Mouse (Mus musculus) lung, postnatal 0 days (tissue): Measurements from ENCODE around the gene Tgfa. TPM values are rescaled to one million over a fixed set of nuclear protein-coding genes. Genes with fewer than 3 reads are reported as not detected.

Experiments
- ATAC-seq: fragments of 200-750 bp; cut with Nextera tagmentation; 2 replicates; pipeline ENCODE4 v1.8.0; 2017; ENCODE audit warnings: moderate library complexity
- DNase-seq: peaks from one replicate; pipeline ENCODE4 v3.0.0-alpha.2; 2016; ENCODE audit warnings: low spot score
- H3K27ac ChIP-seq: fragments of 300-500 bp; sonication (generic); 2 replicates; pipeline ENCODE4 v1.5.1; 2014; ENCODE audit warnings: antibody characterized with exemption, mild to moderate bottlenecking, low read length, mixed read lengths
- H3K27me3 ChIP-seq: fragments of 300-500 bp; sonication (generic); replicated peaks from 2 replicates; pipeline ENCODE4 v1.6.1; 2014; ENCODE audit warnings: low read length, mixed read lengths; ENCODE audit not compliant: insufficient read depth
- H3K36me3 ChIP-seq: fragments of 300-500 bp; sonication (generic); 2 replicates; pipeline ENCODE4 v1.6.1; 2014; ENCODE audit warnings: low read length, mixed read lengths; ENCODE audit not compliant: insufficient read depth
- H3K4me1 ChIP-seq: fragments of 300-500 bp; sonication (generic); 2 replicates; pipeline ENCODE4 v1.6.1; 2014; ENCODE audit warnings: antibody characterized with exemption, low read depth, low read length, mixed read lengths; ENCODE audit not compliant: insufficient read depth
- H3K4me2 ChIP-seq: fragments of 300-500 bp; sonication (generic); replicated peaks from 2 replicates; pipeline ENCODE4 v1.6.1; 2014; ENCODE audit warnings: low read depth, mild to moderate bottlenecking, low read length, moderate library complexity, mixed read lengths
- H3K4me3 ChIP-seq: fragments of 300-500 bp; sonication (generic); 2 replicates; pipeline ENCODE4 v1.5.1; 2014; ENCODE audit warnings: low read depth, low read length
- H3K9ac ChIP-seq: fragments of 300-500 bp; sonication (generic); replicated peaks from 2 replicates; pipeline ENCODE4 v1.6.1; 2014; ENCODE audit warnings: low read depth, mild to moderate bottlenecking
- H3K9me3 ChIP-seq: fragments of 300-500 bp; sonication (generic); 2 replicates; pipeline ENCODE4 v1.6.1; 2016; ENCODE audit warnings: low read length, mixed read lengths
- CTCF ChIP-seq: IDR thresholded peaks from 2 replicates; pipeline ENCODE4 v1.5.1; 2016; ENCODE audit warnings: antibody characterized with exemption, mild to moderate bottlenecking
- EP300 ChIP-seq: IDR thresholded peaks from 2 replicates; pipeline ENCODE4 v1.6.1; 2016; ENCODE audit warnings: antibody characterized with exemption, mild to moderate bottlenecking, control low read depth
- WGBS: fragments of 180-500 bp; shearing (Covaris S2); extraction: QIAGEN DNeasy Blood & Tissue Kit; methylation state at CpG from one replicate; pipeline ENCODE4 v1.1.7; 2014; 5-methylcytosine and 5-hydroxymethylcytosine counted together
- polyA plus RNA-seq: library from polyadenylated mRNA; unstranded; fragments of >200 nt; fragmentation: Nextera tagmentation; extraction: Ambion mirVana; gene quantifications from 2 replicates; pipeline ENCODE4 v1.2.1, GENCODE M21; 2015

Tgfa gene
- polyA plus RNA-seq: 1.9 and 2.3 TPM in 2 replicates

GRCm38 (mm10) chr6:86194941-86195932 lies at the start of gene Tgfa:
Gene Tgfa (plus strand): TSS chr6:86195223.
- Histone ChIP-seq H3K27me3 (peaks cover 4% of the 10 kb centered on the region; the same call in 1 of the 2 replicates), H3K27ac (peak within 1 kb of the TSS; percentile 78), H3K4me3 (peak within 1 kb of the TSS; percentile 67), H3K36me3 (no peaks in the 10 kb centered on the region), H3K4me1 (no peaks in the 10 kb centered on the region), H3K9me3 (no peaks in the 10 kb centered on the region), H3K4me2 (peak within 1 kb of the TSS; percentile 88), H3K9ac (peak within 1 kb of the TSS; percentile 41; the same call in 1 of the 2 replicates)
- DNase-seq (peak; percentile 82), ATAC-seq (peak; percentile 93)
- WGBS: 2% methylated on average over 86 of the region's 97 CpGs
- TF ChIP-seq EP300 (no peak), CTCF (peak; percentile 73)

GRCm38 (mm10) chr6:86148518-86148917 lies 46.5 kb upstream of the Tgfa start:
- Histone ChIP-seq H3K27ac (no peak overlapping the region), H3K4me2 (no peak overlapping the region), H3K4me1 (no peaks in the 10 kb centered on the region), H3K9me3 (no peaks in the 10 kb centered on the region), H3K4me3 (no peak overlapping the region), H3K9ac (no peak overlapping the region), H3K27me3 (no peaks in the 10 kb centered on the region), H3K36me3 (no peaks in the 10 kb centered on the region)
- ATAC-seq: no peak
- DNase-seq: no peak
- 16% methylated on average over 4 of the region's 4 CpGs for WGBS
- TF ChIP-seq EP300 (no peak), CTCF (no peak)

GRCm38 (mm10) chr6:86149001-86149400 lies 46.0 kb upstream of the Tgfa start:
- H3K36me3 ChIP-seq: no peaks in the 10 kb centered on the region
- 30% methylated on average over 4 of the region's 4 CpGs for WGBS

GRCm38 (mm10) chr6:86152676-86153075 lies 42.3 kb upstream of the Tgfa start:
- no peaks in the 10 kb centered on the region for H3K9me3 ChIP-seq
- TF ChIP-seq CTCF (no peak), EP300 (no peak)
- WGBS: 83% methylated on average over 7 of the region's 7 CpGs
- no peak overlapping the region for H3K27ac ChIP-seq
- H3K27me3 ChIP-seq: no peaks in the 10 kb centered on the region
- DNase-seq (no peak), ATAC-seq (no peak)
- H3K4me2 ChIP-seq: no peak overlapping the region
- H3K9ac ChIP-seq: no peak overlapping the region
- H3K4me1 ChIP-seq: no peaks in the 10 kb centered on the region
- H3K4me3 ChIP-seq: no peak overlapping the region
- no peaks in the 10 kb centered on the region for H3K36me3 ChIP-seq

More at GRCm38 (mm10) chr6:86149001-86149400, 46.0 kb upstream of the Tgfa start:
- H3K4me1 ChIP-seq: no peaks in the 10 kb centered on the region
- ATAC-seq (no peak), DNase-seq (no peak)
- no peak overlapping the region for H3K4me3 ChIP-seq
- no peak for TF ChIP-seq EP300
- no peak for TF ChIP-seq CTCF
- no peak overlapping the region for H3K27ac ChIP-seq
- no peak overlapping the region for H3K9ac ChIP-seq
- no peak overlapping the region for H3K4me2 ChIP-seq
- H3K9me3 ChIP-seq: no peaks in the 10 kb centered on the region
- H3K27me3 ChIP-seq: no peaks in the 10 kb centered on the region

GRCm38 (mm10) chr6:86153436-86153990 lies 41.5 kb upstream of the Tgfa start:
- Histone ChIP-seq H3K27ac (no peak overlapping the region), H3K36me3 (no peaks in the 10 kb centered on the region), H3K4me1 (no peaks in the 10 kb centered on the region), H3K9ac (no peak overlapping the region), H3K27me3 (no peaks in the 10 kb centered on the region), H3K9me3 (no peaks in the 10 kb centered on the region), H3K4me3 (no peak overlapping the region), H3K4me2 (no peak overlapping the region)
- 62% methylated on average over 8 of the region's 8 CpGs for WGBS
- DNase-seq: no peak
- no peak for TF ChIP-seq EP300
- no peak for TF ChIP-seq CTCF
- ATAC-seq: no peak

- ATAC-seq (no peak), DNase-seq (no peak)
- Histone ChIP-seq H3K4me1 (no peaks in the 10 kb centered on the region), H3K4me3 (no peak overlapping the region), H3K9ac (no peak overlapping the region), H3K27me3 (no peaks in the 10 kb centered on the region), H3K4me2 (no peak overlapping the region), H3K27ac (no peak overlapping the region), H3K36me3 (no peaks in the 10 kb centered on the region), H3K9me3 (no peaks in the 10 kb centered on the region)
- WGBS: 75% methylated on average over 5 of the region's 5 CpGs
- TF ChIP-seq CTCF (no peak), EP300 (no peak)
Observed at GRCm38 (mm10) chr6:86154006-86154405, 41.0 kb upstream of the Tgfa start.
